Mouse (Mus musculus) cerebellum, adult 9-11 months (tissue): ENCODE results near the gene Rps21.
"Not testable (repeated sequence)": the region's sequence is repeated elsewhere in the genome, so short reads cannot be mapped to it uniquely, and the experiment has no call there.

Experiments
- DNase-seq: peaks from one replicate; pipeline ENCODE4 v3.0.0; 2022

Rps21 gene

DNA sequence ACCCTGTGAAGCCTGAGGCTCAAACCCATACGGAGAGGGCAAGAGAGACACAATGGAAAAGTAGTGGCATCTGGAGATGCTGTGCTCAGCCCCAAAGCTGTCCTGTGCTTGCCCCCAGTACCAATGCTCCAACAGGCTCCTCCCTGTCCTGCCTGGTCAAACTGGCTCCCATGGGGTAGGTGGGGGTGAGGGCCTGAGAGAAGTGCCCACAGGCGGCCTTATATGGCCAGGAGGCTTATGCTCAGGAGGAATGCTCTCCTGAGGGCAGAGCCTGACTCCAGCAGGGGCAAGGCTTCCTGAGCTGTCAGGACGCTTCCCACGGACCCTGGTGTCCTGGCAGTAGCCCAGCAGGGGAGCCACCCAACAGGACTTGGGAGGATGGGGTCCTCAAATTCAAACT, 26.7 kb upstream of the Rps21 start:
- DNase-seq, result no peak

DNA sequence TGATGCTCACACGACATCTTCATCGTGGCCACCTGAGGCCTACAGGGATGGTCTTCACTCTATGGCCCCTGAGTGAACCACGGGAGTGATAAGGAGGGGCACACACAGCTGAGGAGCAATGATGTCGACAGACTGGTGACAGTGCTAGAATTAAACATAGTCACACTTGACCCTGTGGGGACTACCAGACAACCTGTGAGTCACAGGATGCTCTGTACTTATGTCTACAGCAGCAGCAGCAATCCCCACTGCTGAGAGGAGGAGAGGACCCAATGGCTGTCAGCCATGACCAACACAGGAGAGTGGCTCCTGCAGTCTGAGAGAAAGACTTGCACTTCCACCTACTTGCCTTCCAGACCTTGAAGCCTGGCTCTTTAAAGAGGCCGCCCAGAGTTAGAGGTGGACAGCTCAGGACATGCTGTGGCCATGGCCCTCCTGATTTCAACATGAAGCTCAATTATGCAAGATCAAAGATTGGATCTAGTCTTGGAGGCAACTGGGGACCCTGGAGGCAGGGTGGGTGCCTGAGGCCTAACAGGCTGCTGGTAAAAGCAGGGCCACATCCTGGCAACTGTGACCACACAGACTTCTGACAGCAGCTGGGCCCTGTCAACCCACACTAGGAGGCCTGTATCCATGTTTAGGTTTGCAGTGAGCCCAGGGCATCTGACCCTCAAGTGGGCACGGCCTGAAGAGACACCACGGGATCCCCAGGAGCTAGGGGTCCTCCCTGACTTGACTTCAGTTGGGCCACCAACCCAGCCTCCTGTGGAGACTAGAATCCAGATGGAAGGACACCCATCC, 23.9 kb upstream of the Rps21 start:
- DNase-seq, result no peak

DNA sequence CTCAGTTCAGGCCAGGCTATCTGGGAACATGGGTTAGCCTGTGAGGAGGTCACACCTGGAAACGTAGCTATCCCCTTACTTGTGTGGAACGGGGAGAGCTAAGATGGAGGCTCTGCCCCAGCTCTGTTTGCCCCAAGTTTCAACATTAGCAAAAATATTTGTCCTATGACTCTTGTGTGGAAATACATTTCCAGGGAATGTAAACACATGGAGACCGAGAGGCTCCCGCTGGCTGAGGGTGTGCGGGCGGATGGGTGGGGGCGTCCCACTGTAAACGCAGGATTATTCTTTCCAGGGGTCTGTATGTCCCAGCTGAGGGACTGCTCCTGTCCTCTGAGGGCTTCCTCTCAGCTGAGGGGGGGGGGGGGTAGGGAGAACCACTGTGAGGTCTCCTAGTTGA, 22.8 kb upstream of the Rps21 start:
- DNase-seq, result no peak

DNA sequence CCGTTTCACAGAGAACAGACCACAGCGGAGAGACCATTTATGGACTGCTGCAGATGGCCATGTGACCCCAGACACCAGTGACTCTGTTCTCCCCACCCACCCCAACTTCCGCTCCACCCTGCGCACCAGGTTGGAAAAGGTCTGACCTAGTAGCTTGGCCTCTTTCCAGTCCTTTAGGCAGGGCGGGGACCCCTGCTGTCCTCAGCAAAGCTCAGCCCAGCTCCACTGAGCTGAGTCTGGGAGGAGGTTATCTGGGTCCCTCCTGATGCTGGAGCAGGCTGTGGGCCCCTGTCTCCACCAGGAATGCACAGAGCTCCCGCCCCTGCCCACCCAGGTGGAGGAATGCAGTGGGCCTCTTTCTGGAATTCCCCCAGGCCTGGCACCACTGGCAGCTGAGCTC, 22.2 kb upstream of the Rps21 start:
- DNase-seq, result no peak

DNA sequence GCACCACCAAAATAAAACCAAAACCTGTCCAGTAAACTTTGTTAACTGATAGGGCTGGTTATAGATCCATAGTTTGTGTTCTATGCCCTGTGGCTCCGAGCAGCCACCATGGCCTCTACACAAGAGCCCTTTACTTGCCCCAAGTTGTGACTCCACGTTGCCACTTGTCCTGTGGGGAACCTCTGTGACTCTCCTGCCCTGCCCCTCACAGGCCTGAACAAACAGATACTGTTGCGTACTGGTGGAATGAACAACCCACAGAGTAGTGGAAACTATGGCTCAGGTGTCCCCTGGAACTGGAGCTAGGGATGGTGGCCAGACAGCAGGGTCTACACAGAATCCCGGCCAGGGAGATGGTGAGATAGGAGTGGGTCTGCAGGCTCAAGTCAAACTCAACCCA, 21.4 kb upstream of the Rps21 start:
- DNase-seq, result no peak

DNA sequence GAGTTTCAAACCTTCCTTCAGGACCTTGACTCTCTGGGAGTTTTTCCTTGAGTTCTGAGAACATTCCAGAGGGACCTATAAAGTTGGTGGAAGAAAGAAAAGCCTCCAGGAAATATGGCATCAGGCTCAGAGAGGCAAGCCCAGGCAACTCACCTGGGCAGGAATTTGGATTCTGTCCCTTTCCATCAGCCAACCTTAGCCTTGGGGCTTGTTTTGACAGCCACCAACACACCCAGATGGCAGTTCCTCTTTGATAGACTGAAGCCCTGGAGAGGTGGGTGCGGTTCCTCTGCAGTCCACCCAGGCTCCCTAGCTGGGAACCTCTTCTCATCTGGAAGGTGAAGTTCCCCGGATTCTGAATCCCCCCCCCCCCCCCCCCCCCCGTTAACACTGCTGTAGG, 20.7 kb upstream of the Rps21 start:
- no peak for DNase-seq

DNA sequence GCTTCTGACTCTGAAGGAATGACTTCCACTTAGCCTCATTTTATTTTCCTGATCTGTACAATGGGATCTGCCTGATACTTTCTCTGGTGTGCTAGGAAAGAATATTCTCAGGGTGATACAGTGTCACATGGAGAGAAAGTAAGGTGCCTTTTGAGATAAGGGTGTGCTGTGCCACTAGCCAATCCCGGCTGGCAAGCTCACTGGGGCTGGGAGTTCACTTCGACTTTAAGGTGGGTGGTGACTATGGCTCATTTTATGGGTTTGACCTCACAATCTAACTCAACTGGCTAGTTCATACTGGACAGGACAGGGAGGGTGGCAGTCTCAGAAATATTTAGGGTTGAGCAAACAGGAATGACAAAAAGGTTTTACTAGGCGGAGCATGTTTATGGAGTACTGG, 20.2 kb upstream of the Rps21 start:
- no peak for DNase-seq

DNA sequence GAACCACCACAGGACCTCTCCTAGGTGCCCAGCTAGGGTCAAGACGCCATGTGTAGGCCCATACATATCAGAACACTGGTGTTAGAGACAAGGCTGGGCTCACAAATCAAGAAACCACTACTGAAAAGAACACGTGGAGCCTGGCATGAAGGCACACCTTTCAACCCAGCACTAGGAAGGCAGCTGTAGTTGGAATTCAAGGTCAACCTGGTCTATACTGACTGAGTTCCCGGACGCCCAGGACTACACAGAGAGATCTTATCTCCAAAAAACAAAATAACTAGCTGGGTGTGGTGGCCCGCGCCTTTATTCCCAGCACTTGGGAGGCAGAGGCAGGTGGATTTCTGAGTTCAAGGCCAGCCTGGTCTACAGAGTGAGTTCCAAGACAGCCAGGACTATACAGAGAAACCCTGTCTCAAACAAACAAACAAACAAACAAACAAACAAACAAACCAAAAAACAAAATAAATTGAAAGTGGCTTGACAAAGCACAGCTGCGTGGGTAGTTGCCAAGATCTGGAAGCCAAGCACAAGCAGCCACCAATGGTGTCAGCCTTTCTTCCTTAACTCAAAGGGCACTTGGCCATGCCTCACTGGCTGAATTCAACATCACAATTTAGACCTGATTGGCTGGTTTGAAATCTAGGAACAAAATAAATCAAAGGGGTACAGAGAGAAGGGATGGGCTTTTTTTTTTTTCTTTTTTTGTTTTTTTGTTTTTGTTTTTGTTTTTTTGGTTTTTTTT, 19.4 kb upstream of the Rps21 start:
- DNase-seq, result no peak

DNA sequence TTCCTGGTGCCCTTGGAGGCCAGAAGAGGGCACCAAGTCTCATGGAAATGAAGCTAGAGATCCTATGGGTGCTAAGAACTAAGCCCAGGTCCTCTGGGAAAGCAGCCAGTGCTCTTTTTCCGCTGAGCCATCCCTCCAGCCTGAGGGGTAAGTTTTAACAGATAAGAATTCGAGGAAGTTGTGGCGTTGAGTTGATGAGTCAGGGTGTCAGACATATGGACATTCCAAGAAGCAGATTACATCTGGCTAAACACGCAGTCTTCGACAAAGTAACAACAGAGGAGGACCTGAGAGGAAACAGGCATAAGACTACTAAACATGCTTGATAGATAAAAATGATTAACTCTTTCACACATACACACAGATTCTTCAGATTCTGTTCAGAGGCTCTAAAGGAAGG, 18.6 kb upstream of the Rps21 start:
- no peak for DNase-seq

DNA sequence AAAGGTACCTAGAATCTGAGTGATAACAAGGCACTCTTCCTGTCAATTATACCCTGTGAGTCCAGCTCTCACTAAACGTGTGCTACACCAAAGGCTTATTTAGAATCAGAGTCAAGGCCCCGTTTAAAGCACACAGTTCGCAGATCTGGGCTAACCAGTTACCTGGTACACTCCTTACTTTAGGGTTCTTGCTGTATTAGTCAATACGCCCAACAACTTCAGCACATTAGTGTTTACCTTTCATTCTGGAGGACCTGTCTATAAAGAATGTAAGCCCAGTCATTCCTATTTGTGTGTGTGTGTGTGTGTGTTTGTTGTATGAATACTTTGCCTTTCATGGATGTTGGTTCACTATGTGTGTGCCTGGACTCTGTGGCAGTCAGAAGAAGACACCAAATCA, 14.1 kb upstream of the Rps21 start:
- no peak for DNase-seq

DNA sequence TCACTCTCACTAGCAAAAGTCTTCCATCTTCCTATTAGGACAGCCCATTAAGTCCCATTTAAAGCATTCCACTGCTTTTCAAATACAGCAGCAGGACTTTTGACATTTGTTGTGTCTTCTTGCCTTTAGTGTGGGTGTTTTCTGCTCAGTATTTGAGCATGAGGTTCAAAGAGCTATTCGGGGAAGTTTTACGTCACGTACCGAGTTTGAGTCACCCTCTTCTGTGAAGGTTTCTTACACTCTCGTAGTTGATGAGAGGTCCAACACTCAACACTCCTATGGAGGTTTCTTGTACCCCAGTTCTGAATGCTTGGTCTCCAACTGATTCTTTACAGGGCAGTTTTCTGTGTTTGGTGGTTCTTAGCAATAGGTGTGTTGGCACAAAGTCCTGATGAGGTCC, 9.3 kb upstream of the Rps21 start:
- DNase-seq, result no peak

DNA sequence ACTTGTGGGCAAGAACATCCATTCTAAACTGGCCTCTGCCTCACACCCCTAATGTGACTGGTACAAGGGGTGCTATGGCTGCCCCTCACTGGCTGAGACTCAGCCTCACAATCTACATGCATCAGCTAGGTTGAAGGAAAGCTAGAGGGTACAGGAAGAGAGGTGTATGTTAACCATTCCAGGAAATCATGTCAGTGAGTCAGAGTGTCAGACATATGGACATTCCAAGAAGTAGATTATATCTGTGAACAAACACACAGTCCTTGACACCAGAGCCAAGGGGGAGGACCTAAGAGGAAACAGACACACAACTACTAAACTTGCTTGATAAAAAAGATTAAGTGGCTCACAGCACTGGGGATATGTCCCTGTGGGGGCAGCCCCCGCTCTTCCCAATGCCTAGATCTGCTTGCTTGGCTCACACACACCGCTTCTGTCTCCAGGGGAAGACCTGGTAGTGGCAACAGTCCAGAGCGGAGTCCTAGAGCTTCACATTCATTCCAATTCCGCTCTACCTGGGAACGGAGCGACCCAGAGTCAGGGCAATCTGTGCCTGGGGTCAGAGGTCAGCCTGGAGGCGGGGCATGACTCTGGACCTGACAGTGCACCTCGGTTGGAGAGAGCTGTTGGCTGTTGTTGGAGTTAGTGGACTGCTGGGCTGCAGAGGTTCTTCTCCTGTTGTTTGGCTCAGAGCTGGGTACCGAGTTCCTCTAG, 8.1 kb upstream of the Rps21 start:
- DNase-seq, result no peak

DNA sequence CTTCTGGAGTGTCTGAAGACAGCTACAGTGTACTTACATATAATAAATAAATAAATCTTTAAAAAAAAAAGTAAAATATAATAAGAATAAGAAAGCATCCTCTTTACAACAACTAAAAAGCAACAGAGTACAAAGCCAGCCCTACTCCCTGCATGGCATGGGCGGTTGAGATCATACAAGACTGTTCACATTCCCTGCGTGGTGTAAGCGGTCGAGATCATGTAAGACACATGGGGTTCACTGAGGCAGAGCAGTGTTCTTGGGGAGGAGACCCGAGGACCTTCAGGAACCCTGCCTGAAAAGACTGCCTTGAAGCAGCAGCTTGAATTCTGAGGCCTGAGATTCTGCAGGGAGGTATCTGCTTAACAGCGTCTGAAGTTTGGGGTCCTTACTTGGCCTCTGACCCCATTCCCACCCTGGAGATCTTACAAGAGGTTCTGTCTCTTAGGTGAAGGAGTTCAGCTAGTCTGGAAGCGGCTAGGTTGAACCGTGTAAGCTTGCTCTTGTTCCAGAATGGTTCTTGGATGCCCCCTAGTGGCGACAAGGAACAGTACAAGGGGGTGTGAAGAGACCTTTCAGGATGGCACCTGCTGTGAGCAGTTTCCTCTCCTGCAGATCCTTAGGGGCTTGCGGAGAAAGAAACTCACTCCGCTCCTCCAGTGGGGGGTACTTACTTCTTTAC, 6.1 kb upstream of the Rps21 start:
- peak; percentile 81 for DNase-seq

DNA sequence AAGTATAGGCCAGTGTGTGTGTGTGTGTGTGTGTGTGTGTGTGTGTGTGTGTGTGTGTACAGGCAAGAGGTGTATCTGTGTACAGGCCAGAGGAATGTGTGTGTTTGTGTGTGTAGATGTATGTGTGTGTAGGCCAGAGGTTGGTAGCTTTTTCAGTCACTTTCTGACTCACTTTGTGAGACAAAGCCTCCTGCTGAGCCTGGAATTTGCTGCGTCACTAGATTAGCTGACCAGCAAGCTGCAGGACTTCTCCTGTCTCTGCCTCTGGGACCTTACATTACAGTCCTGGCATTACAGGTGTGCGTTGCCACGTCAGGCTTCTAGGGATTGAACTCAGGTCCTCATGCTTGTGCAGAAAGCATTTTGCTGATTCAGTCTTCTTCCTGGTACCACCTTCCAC, 5.3 kb upstream of the Rps21 start:
- DNase-seq, result no peak

DNA sequence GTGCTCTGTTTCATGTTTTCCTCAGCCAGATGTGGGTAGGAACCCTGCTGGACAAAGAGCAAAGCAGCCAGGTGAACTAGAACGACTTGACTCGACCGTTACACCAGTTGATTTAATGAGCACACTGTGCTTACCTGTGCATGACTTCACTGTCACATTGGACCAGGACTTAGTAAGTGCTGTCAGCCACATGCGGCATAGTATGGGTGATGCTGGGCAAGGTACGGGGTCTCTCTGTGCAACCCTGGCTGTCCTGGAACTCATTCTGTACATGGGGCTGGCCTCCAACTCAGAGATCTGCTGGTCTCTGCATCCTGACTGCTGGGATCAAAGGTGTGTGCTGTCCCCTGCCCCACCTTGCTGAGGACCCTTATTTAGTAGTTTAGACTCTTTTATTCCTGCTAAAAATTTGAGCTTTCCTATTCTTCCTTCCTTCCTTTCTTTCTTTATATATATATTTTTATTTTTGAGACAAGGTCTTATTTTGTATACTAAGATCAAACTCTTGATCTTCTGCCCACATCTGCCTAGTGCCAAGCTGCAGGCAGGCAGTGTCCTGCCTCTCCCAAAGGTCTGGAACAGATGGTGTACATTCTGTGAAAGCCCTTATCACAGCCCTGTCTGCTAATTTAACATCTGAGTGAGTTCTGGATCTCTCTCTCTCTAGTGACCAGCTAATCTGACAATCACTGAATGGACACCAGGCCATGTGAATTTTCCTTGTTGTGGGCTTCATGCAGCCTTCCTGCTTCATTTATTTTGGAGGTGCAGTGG, 2.6 kb upstream of the Rps21 start:
- DNase-seq, result peak; percentile 14

DNA sequence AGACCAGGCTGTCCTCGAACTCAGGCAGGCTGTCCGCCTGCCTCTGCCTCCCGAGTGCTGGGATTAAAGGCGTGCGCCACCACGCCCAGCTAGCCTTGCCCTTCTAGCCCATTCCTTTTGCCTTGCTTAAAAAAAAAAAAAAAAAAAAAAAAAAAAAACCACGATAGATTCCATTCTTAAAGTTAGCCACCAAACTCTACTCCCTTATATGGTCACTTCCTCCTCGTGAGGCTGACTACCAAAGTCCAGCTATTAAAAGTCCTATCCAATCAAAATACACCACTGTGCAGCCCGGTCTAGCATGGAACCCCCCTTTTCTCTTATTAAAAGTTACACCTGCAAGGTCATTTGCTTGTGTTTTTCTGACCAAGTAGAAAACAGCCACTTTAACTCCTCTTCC, 1.5 kb upstream of the Rps21 start:
- DNase-seq, result no peak

DNA sequence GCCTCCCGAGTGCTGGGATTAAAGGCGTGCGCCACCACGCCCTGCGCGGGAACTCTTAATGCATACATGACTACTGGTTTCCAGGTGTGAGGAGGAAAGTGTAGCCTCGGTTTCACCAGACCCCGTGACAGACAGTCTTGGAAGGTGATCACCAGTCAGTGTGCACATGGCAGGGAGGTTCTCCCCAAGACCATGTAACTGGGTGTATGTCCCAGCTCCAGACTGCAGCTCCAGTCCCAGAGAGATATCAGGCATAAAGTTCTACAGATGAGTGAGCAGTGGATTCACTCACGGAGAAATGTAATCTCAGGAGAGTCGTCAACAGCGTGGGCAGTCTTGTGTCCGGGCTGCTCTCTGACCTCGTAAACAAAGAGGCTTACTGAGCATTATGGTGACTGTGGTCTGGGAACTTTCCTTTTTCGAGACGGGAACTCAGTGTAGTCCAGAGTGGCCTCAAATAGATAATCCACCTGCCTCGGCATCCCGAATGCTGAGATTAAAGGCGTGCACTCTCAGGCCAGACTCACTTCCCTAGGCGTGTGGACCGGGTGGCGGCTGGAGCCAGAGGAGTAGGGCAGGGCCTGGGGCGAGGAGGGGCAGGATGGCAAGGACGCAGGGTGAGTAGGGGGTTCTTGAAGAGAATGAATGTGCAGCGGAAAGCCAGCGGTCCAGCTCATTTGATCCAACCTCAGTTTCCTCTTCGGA, 729 bp upstream of the Rps21 start:
- DNase-seq, result peak; percentile 48

DNA sequence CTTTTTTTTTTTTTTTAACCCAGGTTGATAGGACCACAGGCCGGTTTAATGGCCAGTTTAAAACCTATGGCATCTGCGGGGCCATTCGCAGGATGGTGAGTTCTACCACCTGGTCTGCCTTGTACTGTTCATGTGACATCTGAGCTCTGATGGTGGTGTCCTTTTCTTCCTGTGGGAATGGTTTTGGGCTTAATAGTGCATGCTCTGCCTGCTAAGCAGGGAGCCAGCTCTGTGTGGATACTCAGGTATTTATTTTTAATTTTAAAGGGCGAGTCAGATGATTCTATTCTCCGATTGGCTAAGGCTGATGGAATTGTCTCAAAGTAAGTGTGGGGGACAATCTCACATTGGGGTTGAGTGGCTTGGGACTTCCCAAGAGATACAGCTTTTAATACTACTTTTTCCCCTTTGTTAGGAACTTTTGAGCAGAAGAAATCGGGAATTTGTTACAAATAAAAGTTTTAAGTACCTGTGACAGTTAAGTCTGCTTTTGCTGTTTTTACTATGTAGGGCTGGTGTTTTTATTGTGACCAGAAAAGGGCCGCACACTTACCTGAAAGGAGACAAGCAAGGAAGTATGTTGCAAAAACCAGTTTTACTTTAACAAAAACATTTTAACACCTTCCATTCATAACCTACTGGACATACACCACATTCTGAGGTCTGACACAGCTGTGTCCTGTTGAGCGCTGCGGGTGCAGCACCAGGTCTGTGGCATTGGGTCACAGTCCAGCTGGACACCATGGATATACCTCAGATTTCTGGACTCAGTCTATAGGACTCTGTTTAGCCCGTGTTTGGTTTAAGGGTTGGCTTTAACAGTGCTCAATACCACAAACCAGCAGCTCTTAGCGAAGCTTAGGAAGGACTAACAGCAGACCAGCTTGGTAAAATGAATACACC, 1.0 kb downstream of the Rps21 start:
- DNase-seq, result no peak

DNA sequence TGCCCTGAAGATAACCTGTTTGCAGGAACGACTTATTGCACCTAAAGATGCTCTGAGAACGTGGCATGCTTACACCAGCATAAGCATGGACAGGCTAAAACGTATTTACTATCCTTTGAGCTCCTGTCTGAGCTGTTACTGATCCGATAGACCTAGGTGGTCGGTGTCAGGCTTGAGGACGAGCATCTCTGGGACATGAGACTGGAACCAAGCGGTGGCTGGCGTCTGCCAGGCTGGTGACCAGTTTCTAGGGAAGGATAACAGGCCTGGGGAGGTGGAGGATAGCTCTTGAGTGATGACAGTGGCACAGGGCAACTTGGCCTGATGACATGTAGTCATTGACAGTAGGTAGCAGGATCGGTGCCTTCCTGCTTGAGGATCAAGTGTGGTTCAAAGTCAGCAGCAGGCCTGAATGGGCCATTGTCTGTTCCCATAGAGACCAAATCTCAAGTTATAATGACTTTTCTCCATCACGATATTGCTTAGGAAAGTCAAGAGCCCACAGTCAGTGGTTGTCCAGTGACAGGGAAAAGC, 1.8 kb downstream of the Rps21 start:
- DNase-seq, result not testable (repeated sequence)

DNA sequence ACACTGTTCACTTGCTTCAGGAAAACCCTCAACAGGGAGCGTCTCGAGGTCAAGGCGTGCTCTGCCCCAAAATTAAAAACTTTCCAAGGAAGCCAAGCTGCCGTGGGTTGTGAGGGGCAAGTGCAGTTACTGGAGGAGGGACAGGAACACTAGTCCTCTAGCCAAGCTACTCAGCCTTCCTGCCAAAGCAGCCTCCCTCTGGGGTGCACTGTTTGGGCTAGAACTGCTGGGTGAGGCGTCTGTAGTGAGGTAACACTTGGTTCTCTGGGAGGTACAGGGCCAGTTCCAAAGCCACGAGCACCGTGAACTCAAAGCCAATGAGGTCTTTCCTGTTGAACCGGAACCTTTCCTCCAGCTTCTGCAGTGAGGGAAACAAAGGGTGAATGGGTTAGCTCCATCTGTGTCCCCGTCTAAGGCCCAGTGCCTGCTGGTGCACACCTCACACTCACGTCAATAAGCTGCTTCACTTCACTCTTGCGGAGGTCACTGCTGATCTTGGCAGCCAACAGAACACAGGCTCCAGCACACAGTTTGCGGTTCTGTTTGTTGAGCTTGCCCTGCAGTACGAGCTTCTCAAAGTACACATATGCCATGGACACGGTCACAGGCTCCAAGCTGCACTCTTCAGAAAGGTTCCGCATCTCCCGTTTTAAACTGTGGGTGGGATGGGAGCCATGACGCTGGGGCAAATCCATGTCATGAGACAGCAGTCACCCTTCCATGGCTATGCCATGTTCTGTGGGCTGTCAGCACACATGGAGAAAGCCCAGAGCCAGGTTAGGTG, 2.8 kb downstream of the Rps21 start:
- not testable (repeated sequence) for DNase-seq
